Mouse (Mus musculus) stomach, postnatal 0 days (tissue): ENCODE measurements around the gene Sp8. TPM values are rescaled to one million over a fixed set of nuclear protein-coding genes. Genes with fewer than 3 reads are reported as not detected.

Source experiments
- ATAC-seq: fragments of 200-750 bp; cut with Nextera tagmentation; 2 replicates; pipeline ENCODE4 v1.8.0; 2017; ENCODE audit not compliant: low FRiP score, low TSS enrichment
- DNase-seq: peaks from one replicate; pipeline ENCODE4 v3.0.0-alpha.2; 2016; ENCODE audit warnings: low spot score
- H3K27ac ChIP-seq: fragments of 300-500 bp; sonication (generic); replicated peaks from 2 replicates; pipeline ENCODE4 v1.5.1; 2014; ENCODE audit warnings: mild to moderate bottlenecking, control low read depth
- H3K27me3 ChIP-seq: fragments of 300-500 bp; sonication (generic); 2 replicates; pipeline ENCODE4 v1.6.1; 2014; ENCODE audit warnings: low read length; ENCODE audit not compliant: control insufficient read depth, insufficient read depth
- H3K36me3 ChIP-seq: fragments of 300-500 bp; sonication (generic); 2 replicates; pipeline ENCODE4 v1.6.1; 2014; ENCODE audit warnings: low read length, mixed read lengths; ENCODE audit not compliant: control insufficient read depth, insufficient read depth
- H3K4me1 ChIP-seq: fragments of 300-500 bp; sonication (generic); replicated peaks from 2 replicates; pipeline ENCODE4 v1.6.1; 2014; ENCODE audit warnings: antibody characterized with exemption; ENCODE audit not compliant: control insufficient read depth, insufficient read depth
- H3K4me2 ChIP-seq: fragments of 300-500 bp; sonication (generic); replicated peaks from 2 replicates; pipeline ENCODE4 v1.6.1; 2014; ENCODE audit warnings: low read depth, mild to moderate bottlenecking, control low read depth, moderate library complexity
- H3K4me3 ChIP-seq: fragments of 300-500 bp; sonication (generic); 2 replicates; pipeline ENCODE4 v1.5.1; 2014; ENCODE audit warnings: low read depth, low read length, control low read depth
- H3K9ac ChIP-seq: fragments of 300-500 bp; sonication (generic); 2 replicates; pipeline ENCODE4 v1.6.1; 2014; ENCODE audit warnings: mild to moderate bottlenecking, low read length, control low read depth, mixed read lengths
- H3K9me3 ChIP-seq: fragments of 300-500 bp; sonication (generic); 2 replicates; pipeline ENCODE4 v1.6.1; 2016; ENCODE audit warnings: low read length; ENCODE audit not compliant: control insufficient read depth
- CTCF ChIP-seq: IDR thresholded peaks from 2 replicates; pipeline ENCODE4 v1.5.1; 2016; ENCODE audit warnings: antibody characterized with exemption, low read depth, mild to moderate bottlenecking, moderate library complexity
- EP300 ChIP-seq: optimal IDR thresholded peaks from 2 replicates; pipeline ENCODE3; 2016; ENCODE audit warnings: antibody characterized with exemption
- WGBS: fragments of 180-500 bp; shearing (Covaris S2); extraction: QIAGEN DNeasy Blood & Tissue Kit; methylation state at CpG from one replicate; pipeline ENCODE4 v1.1.7; 2014; 5-methylcytosine and 5-hydroxymethylcytosine counted together
- polyA plus RNA-seq: library from polyadenylated mRNA; unstranded; fragments of >200 nt; fragmentation: Nextera tagmentation; extraction: Ambion mirVana; gene quantifications from 2 replicates; pipeline ENCODE4 v1.2.1, GENCODE M21; 2015

The Sp8 gene
- polyA plus RNA-seq, 1 experiment from 2014 or later, result not detected

GRCm38 (mm10) chr12:118837361-118837760, 8.8 kb upstream of the Sp8 start:
- 3% methylated on average over 11 of the region's 11 CpGs for WGBS
- Histone ChIP-seq H3K9ac (no peak overlapping the region), H3K4me1 (no peaks in the 10 kb centered on the region), H3K27me3 (peaks cover 24% of the 10 kb centered on the region; the same call in 1 of the 2 replicates), H3K36me3 (no peaks in the 10 kb centered on the region), H3K4me3 (peak overlapping the region; percentile 45; the same call in 1 of the 2 replicates), H3K9me3 (no peaks in the 10 kb centered on the region), H3K4me2 (peak overlapping the region; percentile 79; the same call in 1 of the 2 replicates), H3K27ac (no peak overlapping the region)
- no peak for ATAC-seq
- peak; percentile 14 for DNase-seq
- no peak for TF ChIP-seq EP300
- no peak for TF ChIP-seq CTCF

GRCm38 (mm10) chr12:118838260-118838659, 7.9 kb upstream of the Sp8 start:
- 7% methylated on average over 2 of the region's 2 CpGs for WGBS
- Histone ChIP-seq H3K27me3 (peaks cover 24% of the 10 kb centered on the region; the same call in 1 of the 2 replicates), H3K4me3 (no peak overlapping the region), H3K36me3 (no peaks in the 10 kb centered on the region), H3K9ac (no peak overlapping the region), H3K4me1 (no peaks in the 10 kb centered on the region), H3K27ac (no peak overlapping the region), H3K4me2 (no peak overlapping the region), H3K9me3 (no peaks in the 10 kb centered on the region)
- no peak for ATAC-seq
- DNase-seq, result no peak
- no peak for TF ChIP-seq EP300
- TF ChIP-seq CTCF, result no peak

GRCm38 (mm10) chr12:118839398-118839797, 6.7 kb upstream of the Sp8 start:
- H3K27ac ChIP-seq, result no peak overlapping the region
- H3K9ac ChIP-seq, result no peak overlapping the region
- 13% methylated on average over 5 of the region's 5 CpGs for WGBS
- H3K9me3 ChIP-seq, result no peaks in the 10 kb centered on the region
- H3K27me3 ChIP-seq, result peaks cover 24% of the 10 kb centered on the region; the same call in 1 of the 2 replicates
- TF ChIP-seq EP300 (no peak), CTCF (no peak)
- H3K4me2 ChIP-seq, result no peak overlapping the region
- no peak overlapping the region for H3K4me3 ChIP-seq
- H3K36me3 ChIP-seq, result no peaks in the 10 kb centered on the region
- ATAC-seq, result no peak
- no peak for DNase-seq
- no peaks in the 10 kb centered on the region for H3K4me1 ChIP-seq

GRCm38 (mm10) chr12:118840301-118840700, 5.8 kb upstream of the Sp8 start:
- no peak for DNase-seq
- no peaks in the 10 kb centered on the region for H3K4me1 ChIP-seq
- 4% methylated on average over 15 of the region's 15 CpGs for WGBS
- no peaks in the 10 kb centered on the region for H3K36me3 ChIP-seq
- no peak overlapping the region for H3K9ac ChIP-seq
- peaks cover 24% of the 10 kb centered on the region; the same call in 1 of the 2 replicates for H3K27me3 ChIP-seq
- no peak overlapping the region for H3K4me3 ChIP-seq
- H3K4me2 ChIP-seq, result no peak overlapping the region
- no peaks in the 10 kb centered on the region for H3K9me3 ChIP-seq
- no peak overlapping the region for H3K27ac ChIP-seq
- ATAC-seq, result no peak
- TF ChIP-seq CTCF (no peak; the same call in 1 of the 2 replicates), EP300 (no peak)

GRCm38 (mm10) chr12:118840861-118841260, 5.3 kb upstream of the Sp8 start:
- TF ChIP-seq EP300 (no peak), CTCF (no peak)
- DNase-seq (no peak), ATAC-seq (no peak)
- no peak overlapping the region for H3K4me3 ChIP-seq
- no peaks in the 10 kb centered on the region for H3K9me3 ChIP-seq
- no peaks in the 10 kb centered on the region for H3K4me1 ChIP-seq
- WGBS, result 5% methylated on average over 11 of the region's 12 CpGs
- H3K27me3 ChIP-seq, result peaks cover 25% of the 10 kb centered on the region; the same call in 1 of the 2 replicates
- no peak overlapping the region for H3K4me2 ChIP-seq
- H3K36me3 ChIP-seq, result no peaks in the 10 kb centered on the region
- no peak overlapping the region for H3K27ac ChIP-seq
- H3K9ac ChIP-seq, result no peak overlapping the region

- H3K4me2 ChIP-seq, result no peak overlapping the region
- no peaks in the 10 kb centered on the region for H3K4me1 ChIP-seq
- no peak overlapping the region for H3K27ac ChIP-seq
- DNase-seq (no peak), ATAC-seq (no peak)
- TF ChIP-seq EP300 (no peak), CTCF (no peak)
- 7% methylated on average over 5 of the region's 5 CpGs for WGBS
- H3K9me3 ChIP-seq, result no peaks in the 10 kb centered on the region
- H3K27me3 ChIP-seq, result peaks cover 29% of the 10 kb centered on the region; the same call in 1 of the 2 replicates
- H3K4me3 ChIP-seq, result no peak overlapping the region
- H3K36me3 ChIP-seq, result no peaks in the 10 kb centered on the region
- H3K9ac ChIP-seq, result no peak overlapping the region
These were observed 4.7 kb upstream of the Sp8 start for GRCm38 (mm10) chr12:118841381-118841922.
